Mouse (Mus musculus) MEL (cell line): Measurements from ENCODE around the gene Slc16a13.

ENCODE experiments used
- CHD1 ChIP-seq: IDR thresholded peaks from 2 replicates; pipeline ENCODE4 v1.6.1; 2012; ENCODE audit warnings: low read depth, mild to moderate bottlenecking, inconsistent platforms, low read length, improper control_type of control experiment
- CHD2 ChIP-seq: IDR thresholded peaks from 2 replicates; pipeline ENCODE4 v1.6.1; 2011; ENCODE audit warnings: low read length, improper control_type of control experiment
- CTCF ChIP-seq, 3 experiments: IDR thresholded peaks in 2 of 3; conservative IDR thresholded peaks in 1 of 3; 2 replicates each; pipeline ENCODE4 v1.5.1; 2011 to 2012; ENCODE audit warnings: low read length in 3 of 3, low read depth in 2 of 3, mild to moderate bottlenecking in 2 of 3, improper control_type of control experiment in 1 of 3, inconsistent platforms in 1 of 3, mixed read lengths in 1 of 3, moderate library complexity in 1 of 3; ENCODE audit not compliant: control insufficient read depth in 1 of 3, insufficient read depth in 1 of 3, poor library complexity in 1 of 3, severe bottlenecking in 1 of 3
- E2F4 ChIP-seq: IDR thresholded peaks from 2 replicates; pipeline ENCODE4 v1.6.1; 2011; ENCODE audit warnings: low read depth, low read length, improper control_type of control experiment, borderline replicate concordance
- EP300 ChIP-seq, 2 experiments: IDR thresholded peaks; 2 replicates each; pipeline ENCODE4 v1.6.1; 2011; ENCODE audit warnings: improper control_type of control experiment in 2 of 2, low read length in 2 of 2, low read depth in 1 of 2, mild to moderate bottlenecking in 1 of 2
- HCFC1 ChIP-seq: IDR thresholded peaks from 2 replicates; pipeline ENCODE4 v1.6.1; 2012; ENCODE audit warnings: low read depth, mild to moderate bottlenecking, inconsistent platforms, low read length, improper control_type of control experiment, moderate library complexity
- JUND ChIP-seq: IDR thresholded peaks from 2 replicates; pipeline ENCODE4 v1.6.1; 2011; ENCODE audit warnings: low read depth, mild to moderate bottlenecking, improper control_type of control experiment, low read length
- MXI1 ChIP-seq: IDR thresholded peaks from 2 replicates; pipeline ENCODE4 v1.6.1; 2011; ENCODE audit warnings: mild to moderate bottlenecking, low read depth, low read length, improper control_type of control experiment
- MYC ChIP-seq: IDR thresholded peaks from 2 replicates; pipeline ENCODE4 v1.6.1; 2011; ENCODE audit warnings: low read depth, mild to moderate bottlenecking, low read length, improper control_type of control experiment, moderate library complexity
- POLR2A ChIP-seq, 2 experiments: IDR thresholded peaks; 2 replicates each; pipeline ENCODE4 v1.6.1; 2011 to 2012; ENCODE audit warnings: low read length in 2 of 2, mild to moderate bottlenecking in 2 of 2, control low read depth in 1 of 2, improper control_type of control experiment in 1 of 2, low read depth in 1 of 2, moderate library complexity in 1 of 2; ENCODE audit not compliant: control insufficient read depth in 1 of 2, insufficient read depth in 1 of 2, poor library complexity in 1 of 2
- TCF12 ChIP-seq: IDR thresholded peaks from 2 replicates; pipeline ENCODE4 v1.6.1; 2014; ENCODE audit warnings: low read depth, mild to moderate bottlenecking, inconsistent platforms, low read length, improper control_type of control experiment, moderate library complexity
- UBTF ChIP-seq: IDR thresholded peaks from 2 replicates; pipeline ENCODE4 v1.6.1; 2012; ENCODE audit warnings: low read depth, mild to moderate bottlenecking, inconsistent platforms, low read length, improper control_type of control experiment, moderate library complexity, borderline replicate concordance; ENCODE audit not compliant: insufficient read depth
- ZC3H11A ChIP-seq: IDR thresholded peaks from 2 replicates; pipeline ENCODE4 v1.6.1; 2012; ENCODE audit warnings: low read depth, mild to moderate bottlenecking, inconsistent platforms, low read length, improper control_type of control experiment

- TF ChIP-seq CTCF (IDR thresholded peaks at IDR 0.05 in 2 of 3, conservative IDR thresholded peaks at IDR 0.05 in 1 of 3; ENCODE audit: control insufficient read depth in 1 of 3, insufficient read depth in 1 of 3, low read depth in 2 of 3, low read length in 3 of 3, poor library complexity in 1 of 3, severe bottlenecking in 1 of 3) (no peak), HCFC1 (no peak), EP300 (IDR thresholded peaks at IDR 0.05; ENCODE audit: low read depth in 1 of 2, low read length in 2 of 2) (no peak), POLR2A (IDR thresholded peaks at IDR 0.05; ENCODE audit: control insufficient read depth in 1 of 2, insufficient read depth in 1 of 2, low read depth in 1 of 2, low read length in 2 of 2, poor library complexity in 1 of 2) (no peak), CHD1 (no peak), MXI1 (no peak), MYC (no peak), ZC3H11A (no peak), E2F4 (no peak), UBTF (no peak), JUND (no peak), TCF12 (no peak), CHD2 (no peak)
These were observed 2.0 kb downstream of the Slc16a13 start for GRCm38 (mm10) chr11:70218741-70219470.
